Mouse (Mus musculus) adrenal gland, postnatal 0 days (tissue): Measurements from ENCODE around the gene Mycbp2. TPM values are rescaled to one million over a fixed set of nuclear protein-coding genes. Genes with fewer than 3 reads are reported as not detected.

Experiments used
- polyA plus RNA-seq: library from polyadenylated mRNA; unstranded; fragments of >200 nt; fragmentation: Nextera tagmentation; extraction: Ambion mirVana; gene quantifications from 2 replicates; pipeline ENCODE4 v1.2.1, GENCODE M21; 2015

The Mycbp2 gene
- 19.1 and 19.9 TPM in 2 replicates for polyA plus RNA-seq

DNA sequence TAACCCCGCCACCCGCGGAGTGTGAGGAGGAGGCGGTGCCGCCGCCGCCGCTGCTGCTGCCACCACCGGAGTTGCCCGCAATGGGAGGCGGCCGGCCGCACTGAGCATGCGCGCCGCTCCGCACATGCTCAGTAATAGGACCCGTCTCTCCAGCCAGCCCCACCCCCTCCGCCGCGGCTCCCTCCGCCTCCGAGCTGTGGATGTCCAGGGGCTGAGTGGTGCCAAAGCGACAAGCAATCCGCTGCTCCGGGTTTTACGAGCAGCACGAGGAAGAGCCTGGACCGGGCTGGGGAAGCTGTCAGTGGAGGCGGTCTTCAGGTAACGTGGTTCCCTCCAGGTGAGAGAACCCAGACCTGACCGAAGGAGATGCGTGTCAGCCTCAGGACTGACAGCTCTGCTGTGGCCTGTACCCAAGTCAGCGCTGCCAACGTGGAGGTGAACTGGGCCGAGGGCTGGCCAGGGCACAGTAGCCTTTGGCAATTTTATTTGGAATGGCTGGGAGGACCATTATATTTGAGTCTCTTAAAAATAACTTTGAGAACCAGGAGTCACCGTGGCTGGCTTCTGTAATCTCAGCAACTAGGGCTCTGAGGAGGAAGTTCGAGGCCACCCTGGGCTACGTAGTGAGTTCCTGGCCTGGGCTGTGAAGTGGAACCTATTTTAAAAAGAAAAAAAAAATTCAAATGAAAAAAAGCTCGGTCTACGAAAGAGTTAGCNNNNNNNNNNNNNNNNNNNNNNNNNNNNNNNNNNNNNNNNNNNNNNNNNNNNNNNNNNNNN is at the start of gene Mycbp2:
Gene Mycbp2 (minus strand): TSS at position 86 of the 777 bp plus-strand sequence.

DNA sequence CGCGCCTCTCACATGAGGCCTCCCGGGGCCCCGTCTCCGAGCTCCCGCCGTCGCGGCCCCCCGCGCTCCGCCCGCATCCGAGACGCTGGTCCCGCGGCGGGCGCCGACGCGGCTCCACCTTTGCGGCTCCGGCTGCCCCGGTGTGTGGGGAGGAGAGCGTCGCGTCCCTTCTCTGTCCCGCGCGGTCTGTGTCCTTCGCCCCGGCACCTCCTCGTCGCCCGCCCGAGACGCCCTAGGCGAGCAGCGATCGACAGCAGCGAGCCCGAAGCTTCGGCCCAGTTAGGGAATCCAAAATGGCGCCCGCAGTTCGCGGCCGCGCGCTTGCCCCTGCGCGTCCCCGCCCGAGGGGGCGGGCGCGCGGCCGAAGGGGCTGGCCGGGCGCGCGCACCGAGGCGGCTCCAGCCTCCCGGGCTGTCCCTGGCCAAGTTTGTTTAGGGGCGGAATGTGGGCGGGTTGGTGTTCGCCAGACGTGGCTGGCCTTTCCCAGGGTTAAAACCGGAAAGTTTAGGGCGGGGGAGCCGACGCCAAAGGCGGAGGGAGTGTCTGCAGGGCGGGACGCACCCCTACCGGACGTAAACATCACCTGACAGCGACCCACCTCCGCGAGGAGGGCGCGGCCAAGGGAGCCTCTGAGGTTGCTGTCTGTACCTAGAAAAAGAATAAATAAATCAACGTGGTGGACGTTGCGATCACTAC is 247.2 kb downstream of the Mycbp2 start, which contains the start of gene Fbxl3:
Gene Fbxl3 (minus strand): TSS at position 329 of the 696 bp plus-strand sequence.

DNA sequence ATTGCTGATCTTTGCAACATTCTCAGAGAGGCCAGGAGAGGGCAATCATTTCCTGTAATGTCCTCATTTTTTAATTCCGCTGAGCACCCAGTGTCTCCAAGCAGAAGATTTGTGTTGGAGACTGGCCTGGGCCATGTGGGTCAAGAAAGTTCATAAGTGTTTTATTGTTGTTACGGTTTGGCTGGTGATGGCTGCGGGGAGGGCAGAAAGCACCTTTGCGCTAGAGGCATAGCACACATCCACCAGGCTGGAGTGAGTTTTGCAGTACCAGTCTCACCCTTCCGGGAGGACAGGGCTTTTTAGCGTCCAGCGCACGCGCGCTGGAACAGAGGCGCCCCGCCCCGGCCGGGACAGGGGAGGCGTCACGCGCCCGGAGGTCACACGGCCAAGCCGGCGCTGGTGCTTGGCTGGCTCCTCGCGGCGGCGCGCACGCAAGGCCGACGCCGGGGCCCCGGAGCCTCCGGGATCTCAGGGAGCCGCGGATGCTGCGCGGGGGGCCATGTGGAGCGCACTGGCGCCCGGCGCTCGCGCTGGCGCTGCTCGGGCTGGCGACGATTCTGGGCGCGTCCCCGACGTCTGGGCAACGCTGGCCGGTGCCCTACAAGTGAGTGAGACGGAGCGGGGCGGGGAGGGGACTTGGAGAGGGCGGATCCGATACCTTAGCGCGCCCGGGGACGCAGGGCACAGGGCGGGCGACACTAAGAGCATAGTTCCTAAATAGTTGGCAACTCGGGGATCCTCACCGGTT is 276.6 kb downstream of the Mycbp2 start, which contains the start of gene Cln5:
Gene Cln5 (plus strand): TSS at position 353 of the 748 bp plus-strand sequence.

Other genes starting within 250 kb of the Mycbp2 start
- 25.4 and 28.1 TPM in 2 replicates for gene Fbxl3, start 247.2 kb downstream of the Mycbp2 start, polyA plus RNA-seq
- 0.41 and 0.77 TPM in 2 replicates for gene Scel, start 166.5 kb upstream of the Mycbp2 start, polyA plus RNA-seq